Mouse (Mus musculus) brain, embryonic 14.5 days (tissue): ENCODE measurements at regions not wholly inside any gene's neighbourhood (a gene's known extent, or its start where the extent isn't known, plus 50 kb on each side); places are given as distances from the start of the nearest gene placed in this dataset.

ENCODE experiments used
- CTCF ChIP-seq: fragments of 200-500 bp; IDR thresholded peaks from 2 replicates; pipeline ENCODE4 v1.5.1; 2012; ENCODE audit warnings: inconsistent platforms, mild to moderate bottlenecking, moderate library complexity, borderline replicate concordance; ENCODE audit not compliant: insufficient read depth, insufficient read length; ENCODE audit errors: extremely low read depth
- POLR2A ChIP-seq: fragments of 200-500 bp; IDR thresholded peaks from 2 replicates; pipeline ENCODE4 v1.6.1; 2012; ENCODE audit warnings: mild to moderate bottlenecking, inconsistent platforms, borderline replicate concordance; ENCODE audit not compliant: poor library complexity, insufficient read depth, insufficient read length, severe bottlenecking; ENCODE audit errors: extremely low read depth

DNA sequence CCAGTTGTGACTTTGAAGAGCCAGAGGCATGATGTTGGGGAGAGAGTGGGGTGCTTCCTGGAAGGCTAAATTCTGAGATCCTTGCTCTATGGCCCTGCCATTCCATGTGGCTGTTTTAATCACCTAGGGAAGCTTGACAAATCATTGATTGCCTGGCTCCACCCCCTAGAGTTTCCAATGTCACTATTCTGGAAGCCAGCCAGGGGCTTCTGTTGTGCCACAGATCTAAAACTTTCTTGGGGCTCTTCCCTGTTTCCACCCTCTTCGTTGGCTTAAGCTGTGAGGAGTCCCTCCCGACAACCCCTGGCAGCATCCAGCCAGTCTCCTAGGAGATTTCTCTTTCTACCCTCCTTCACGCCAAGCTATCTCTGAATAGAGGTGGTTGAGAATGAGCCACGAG, 92.5 kb downstream of the Tex36 start:
- TF ChIP-seq POLR2A (no peak), CTCF (no peak)
